Mouse (Mus musculus): ENCODE measurements around the gene Kcnk10.

DNA sequence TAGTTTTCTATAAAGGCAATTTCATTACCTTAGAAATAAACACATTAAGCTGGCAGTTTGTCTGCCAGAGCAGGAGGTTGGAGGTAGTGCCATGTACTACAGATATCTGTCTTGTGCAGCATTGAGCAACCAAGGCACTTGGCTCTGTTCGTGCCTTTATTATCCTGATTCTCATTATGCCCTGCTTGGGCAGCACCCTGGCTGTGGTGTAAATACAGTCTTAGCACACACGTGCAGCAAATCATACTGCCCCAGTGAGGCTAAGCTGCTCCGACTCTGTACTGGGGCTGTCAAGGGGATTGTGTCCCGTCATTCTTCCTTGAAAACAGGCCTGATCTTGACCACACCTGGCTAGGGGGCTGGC is 57.6 kb downstream of the Kcnk10 start:
- TF ChIP-seq KAT2A (IDR thresholded peaks at IDR 0.05; ENCODE audit: insufficient replicate concordance, low read length) (no peak), HCFC1 (IDR thresholded peaks at IDR 0.05; ENCODE audit: low read depth, low read length) (no peak), CTCF (conservative IDR thresholded peaks at IDR 0.05 in 1 of 2, IDR thresholded peaks at IDR 0.05 in 1 of 2; ENCODE audit: low read depth in 2 of 2, low read length in 2 of 2) (no peak), MAX (IDR thresholded peaks at IDR 0.05; ENCODE audit: low read length) (no peak), JUND (conservative IDR thresholded peaks at IDR 0.05; ENCODE audit: low read depth, low read length) (no peak), EP300 (IDR thresholded peaks at IDR 0.05; ENCODE audit: low read length) (no peak), TCF12 (IDR thresholded peaks at IDR 0.05; ENCODE audit: low read depth, low read length) (no peak), GABPA (IDR thresholded peaks at IDR 0.05; ENCODE audit: insufficient replicate concordance, low read depth, low read length) (no peak), POLR2A (IDR thresholded peaks at IDR 0.05; ENCODE audit: low read depth, low read length) (no peak), ETS1 (conservative IDR thresholded peaks at IDR 0.05; ENCODE audit: low read depth, low read length) (no peak), MAZ (IDR thresholded peaks at IDR 0.05; ENCODE audit: low read depth, low read length) (no peak), USF2 (conservative IDR thresholded peaks at IDR 0.05; ENCODE audit: low read depth, low read length) (no peak), BHLHE40 (IDR thresholded peaks at IDR 0.05; ENCODE audit: low read depth, low read length) (no peak)

Data from CH12.LX (cell line).